Mouse (Mus musculus): Measurements from ENCODE around the gene Rnf216. TPM values are rescaled to one million over a fixed set of nuclear protein-coding genes. Genes with fewer than 3 reads are reported as not detected.

The Rnf216 gene
- polyA plus RNA-seq, 1 experiment = 36.3 TPM

DNA sequence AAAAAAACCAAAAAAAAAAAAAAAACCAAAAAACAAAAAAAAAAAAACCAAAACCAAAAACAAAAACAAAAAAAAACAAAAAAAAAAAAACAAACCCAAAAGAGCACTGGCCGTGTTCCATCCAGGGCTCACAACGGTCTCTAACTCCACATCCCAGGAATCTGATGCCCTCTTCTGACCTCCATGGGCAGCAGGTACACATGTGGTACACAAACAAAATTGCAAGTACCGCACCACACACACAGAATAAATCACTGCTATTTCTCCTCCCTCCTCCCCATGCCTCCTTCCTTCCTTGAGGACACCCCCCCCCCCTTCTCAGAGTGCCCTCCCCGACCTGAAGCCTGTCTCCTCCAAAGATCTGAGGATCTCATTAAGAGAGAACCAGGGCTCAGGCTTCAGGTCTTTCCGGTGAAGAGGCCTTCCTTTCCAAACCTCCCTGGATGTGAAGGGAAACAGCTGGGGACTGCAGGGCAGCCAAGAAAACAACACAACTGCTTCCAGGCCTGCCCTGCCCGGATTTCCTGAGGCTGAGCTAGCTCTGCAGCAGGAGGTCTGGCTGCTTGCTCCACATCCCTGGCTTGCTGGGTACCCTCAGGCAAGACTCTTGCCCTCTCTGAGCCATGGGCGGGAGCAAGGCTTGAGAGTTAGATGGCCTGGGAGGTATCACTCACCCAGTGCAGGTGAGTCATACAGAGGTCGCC is 167.7 kb downstream of the Rnf216 start:
- 0 out of 2 replicates have a peak, but pooled peaks cover 3% of the 10 kb centered on the region for H3K4me1 ChIP-seq (ENCODE audit: control insufficient read depth, insufficient read depth, low read length)
- no peak for TF ChIP-seq POLR2A (IDR thresholded peaks at IDR 0.05; ENCODE audit: low read depth, low read length)
- TF ChIP-seq CTCF (IDR thresholded peaks at IDR 0.05; ENCODE audit: borderline replicate concordance, insufficient read depth, low read length) = no peak
- no peak overlapping the region for H3K27ac ChIP-seq (ENCODE audit: insufficient read depth, low read length)
- H3K4me3 ChIP-seq (ENCODE audit: insufficient read depth, low read length) = no peak overlapping the region

Other genes starting within 250 kb of the Rnf216 start
- 8.7 and 8.8 TPM in 2 replicates for gene Fbxl18, start 217.6 kb downstream of the Rnf216 start, polyA plus RNA-seq (2011; ENCODE audit: insufficient read length, low read depth, missing spikeins)
- gene Actb, start 206.2 kb downstream of the Rnf216 start, polyA plus RNA-seq (2011; ENCODE audit: insufficient read length, low read depth, missing spikeins) = 7,994 and 9,776 TPM in 2 replicates
- gene Fscn1, start 152.7 kb downstream of the Rnf216 start, polyA plus RNA-seq (2011; ENCODE audit: insufficient read length, low read depth, missing spikeins) = 323 and 406 TPM in 2 replicates
- not detected in 2 replicates for gene Olfr718-ps1, start 34.6 kb upstream of the Rnf216 start, polyA plus RNA-seq (2011; ENCODE audit: insufficient read length, low read depth, missing spikeins)
- 7.6 and 12.7 TPM in 2 replicates for gene Rbak, start 67.8 kb upstream of the Rnf216 start, polyA plus RNA-seq (2011; ENCODE audit: insufficient read length, low read depth, missing spikeins)
- not detected in 2 replicates for gene Spdye4b, start 68.0 kb upstream of the Rnf216 start, polyA plus RNA-seq (2011; ENCODE audit: insufficient read length, low read depth, missing spikeins)
- gene Spdye4a, start 113.9 kb upstream of the Rnf216 start, polyA plus RNA-seq (2011; ENCODE audit: insufficient read length, low read depth, missing spikeins) = not detected in 2 replicates
- 9.0 and 13.8 TPM in 2 replicates for gene Zfp12, start 122.2 kb upstream of the Rnf216 start, polyA plus RNA-seq (2011; ENCODE audit: insufficient read length, low read depth, missing spikeins)
- 3.6 and 3.7 TPM in 2 replicates for gene Zfp316, start 157.0 kb upstream of the Rnf216 start, polyA plus RNA-seq (2011; ENCODE audit: insufficient read length, low read depth, missing spikeins)
- 0.25 and 0.44 TPM in 2 replicates for gene Zfp853, start 180.6 kb upstream of the Rnf216 start, polyA plus RNA-seq (2011; ENCODE audit: insufficient read length, low read depth, missing spikeins)
- gene E130309D02Rik, start 202.4 kb upstream of the Rnf216 start, polyA plus RNA-seq (2011; ENCODE audit: insufficient read length, low read depth, missing spikeins) = 13.5 and 15.0 TPM in 2 replicates
- 43.8 and 45.5 TPM in 2 replicates for gene Zdhhc4, start 216.3 kb upstream of the Rnf216 start, polyA plus RNA-seq (2011; ENCODE audit: insufficient read length, low read depth, missing spikeins)
- not detected in 2 replicates for gene Grid2ip, start 244.3 kb upstream of the Rnf216 start, polyA plus RNA-seq (2011; ENCODE audit: insufficient read length, low read depth, missing spikeins)